Mouse (Mus musculus): ENCODE data around the gene Stxbp4. TPM values are rescaled to one million over a fixed set of nuclear protein-coding genes. Genes with fewer than 3 reads are reported as not detected.
A peak's percentile ranks its signal among the peaks of the same experiment; 100 is the strongest.

Stxbp4 gene
- polyA plus RNA-seq, 1 experiment from 2014 or later = 36.6 TPM

DNA sequence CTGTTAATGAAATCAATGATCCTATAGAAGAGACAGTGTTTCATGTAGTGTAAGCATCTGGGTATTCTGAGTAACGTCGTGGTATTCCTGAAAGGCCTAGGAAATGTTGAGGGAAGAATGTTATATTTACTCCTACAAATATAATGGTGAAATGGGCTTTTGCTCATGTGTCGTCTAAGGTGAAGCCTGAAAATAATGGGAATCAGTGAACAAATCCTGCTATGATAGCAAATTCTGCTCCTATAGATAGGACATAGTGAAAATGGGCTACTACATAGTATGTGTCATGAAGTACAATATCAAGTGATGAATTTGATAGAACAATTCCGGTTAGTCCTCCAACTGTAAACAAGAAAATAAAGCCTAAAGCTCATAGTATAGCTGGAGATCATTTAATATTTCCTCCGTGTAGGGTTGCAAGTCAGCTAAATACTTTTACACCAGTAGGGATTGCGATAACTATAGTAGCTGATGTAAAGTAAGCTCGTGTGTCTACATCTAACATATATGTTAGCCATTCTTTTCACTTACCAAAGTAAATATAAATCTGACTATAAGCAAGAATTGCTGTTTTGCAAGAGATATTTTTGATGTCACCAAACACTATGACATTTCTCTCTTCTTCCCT is 99.1 kb downstream of the Stxbp4 start:
- H3K36me3 ChIP-seq = peaks cover 20% of the 10 kb centered on the region
- H3K9ac ChIP-seq = no peak overlapping the region
- H3K4me1 ChIP-seq = no peaks in the 10 kb centered on the region
- 96% methylated on average over 7 of the region's 7 CpGs for WGBS
- no peak overlapping the region for H3K4me2 ChIP-seq (replicated peaks)
- no peak overlapping the region for H3K27ac ChIP-seq
- ATAC-seq (ENCODE audit: low FRiP score, low read depth) = no peak
- no peaks in the 10 kb centered on the region for H3K9me3 ChIP-seq
- H3K4me3 ChIP-seq = no peak overlapping the region
- no peaks in the 10 kb centered on the region for H3K27me3 ChIP-seq (replicated peaks)

GRCm38 (mm10) chr11:90525311-90525710 is 112.6 kb downstream of the Stxbp4 start:
- no peak for ATAC-seq (ENCODE audit: low FRiP score, low read depth)
- WGBS = 88% methylated on average over 2 of the region's 2 CpGs
- Histone ChIP-seq H3K4me3 (no peak overlapping the region), H3K9ac (no peak overlapping the region), H3K9me3 (no peaks in the 10 kb centered on the region), H3K27me3 (replicated peaks) (no peaks in the 10 kb centered on the region), H3K27ac (no peak overlapping the region), H3K4me1 (no peaks in the 10 kb centered on the region), H3K36me3 (peaks cover 7% of the 10 kb centered on the region; the same call in 1 of the 2 replicates), H3K4me2 (replicated peaks) (no peak overlapping the region)

DNA sequence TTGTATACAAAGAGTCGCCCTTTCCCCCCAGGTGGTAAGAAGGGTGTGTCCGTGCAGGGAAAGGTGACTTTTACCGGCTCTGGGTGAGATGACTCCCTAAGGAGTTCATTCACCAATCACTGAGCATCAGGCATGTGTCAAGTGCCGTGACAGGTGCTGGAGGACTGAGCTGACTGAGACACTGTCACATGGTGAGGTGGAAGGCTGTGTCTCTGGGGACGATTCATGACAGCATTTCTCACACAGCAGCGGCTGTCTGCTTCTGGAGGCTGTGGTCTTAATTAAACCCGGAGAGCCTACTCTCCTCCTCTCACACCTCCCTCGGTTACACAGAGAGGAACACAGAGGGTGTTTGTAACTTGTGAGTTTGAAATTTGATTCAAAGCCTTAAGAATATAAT is 116.8 kb downstream of the Stxbp4 start:
- Histone ChIP-seq H3K4me3 (no peak overlapping the region), H3K9me3 (no peaks in the 10 kb centered on the region), H3K4me1 (no peaks in the 10 kb centered on the region), H3K9ac (no peak overlapping the region), H3K4me2 (replicated peaks) (no peak overlapping the region), H3K36me3 (peaks cover 8% of the 10 kb centered on the region; the same call in 1 of the 2 replicates), H3K27me3 (replicated peaks) (no peaks in the 10 kb centered on the region), H3K27ac (no peak overlapping the region)
- WGBS = 71% methylated on average over 8 of the region's 8 CpGs
- peak; percentile 50; the same call in 1 of the 2 replicates for ATAC-seq (ENCODE audit: low FRiP score, low read depth)

DNA sequence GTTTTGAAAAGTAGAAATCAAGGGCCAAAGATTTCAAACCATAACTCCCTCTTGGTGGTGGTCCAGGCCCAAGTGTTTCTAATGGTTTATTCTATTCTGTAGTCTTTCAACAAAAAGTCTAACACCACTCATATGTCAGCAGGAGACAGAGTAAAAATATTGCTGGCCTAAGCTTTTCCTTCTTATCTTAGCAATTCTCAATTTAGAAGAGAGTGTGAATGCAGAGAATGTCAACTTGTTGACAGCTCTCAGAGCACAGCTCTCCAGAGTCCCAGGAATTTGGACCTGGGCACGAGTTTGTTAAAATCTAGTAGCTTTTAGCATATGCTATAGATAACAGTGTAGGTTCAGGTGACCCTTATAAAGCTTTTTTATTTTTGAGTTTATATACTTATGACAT is 120.1 kb downstream of the Stxbp4 start:
- no peaks in the 10 kb centered on the region for H3K4me1 ChIP-seq
- H3K4me2 ChIP-seq (replicated peaks) = no peak overlapping the region
- peaks cover 8% of the 10 kb centered on the region; the same call in 1 of the 2 replicates for H3K36me3 ChIP-seq
- no peak overlapping the region for H3K9ac ChIP-seq
- H3K27me3 ChIP-seq (replicated peaks) = no peaks in the 10 kb centered on the region
- no peak overlapping the region for H3K27ac ChIP-seq
- H3K4me3 ChIP-seq = no peak overlapping the region
- no peaks in the 10 kb centered on the region for H3K9me3 ChIP-seq
- ATAC-seq (ENCODE audit: low FRiP score, low read depth) = no peak
- WGBS = 93% methylated on average over 1 of the region's 1 CpGs

- Histone ChIP-seq H3K9ac (no peak overlapping the region), H3K27ac (no peak overlapping the region), H3K4me1 (no peaks in the 10 kb centered on the region), H3K27me3 (replicated peaks) (no peaks in the 10 kb centered on the region), H3K4me3 (no peak overlapping the region), H3K36me3 (peaks cover 8% of the 10 kb centered on the region; the same call in 1 of the 2 replicates), H3K9me3 (no peaks in the 10 kb centered on the region), H3K4me2 (replicated peaks) (no peak overlapping the region)
- ATAC-seq (ENCODE audit: low FRiP score, low read depth) = no peak
- 83% methylated on average over 5 of the region's 5 CpGs for WGBS
These were observed 125.2 kb downstream of the Stxbp4 start for GRCm38 (mm10) chr11:90512538-90513219.

- H3K4me1 ChIP-seq = no peaks in the 10 kb centered on the region
- H3K4me3 ChIP-seq = no peak overlapping the region
- H3K27ac ChIP-seq = no peak overlapping the region
- WGBS = 85% methylated on average over 4 of the region's 4 CpGs
- H3K36me3 ChIP-seq = no peaks in the 10 kb centered on the region
- no peaks in the 10 kb centered on the region for H3K9me3 ChIP-seq
- no peak for ATAC-seq (ENCODE audit: low FRiP score, low read depth)
- H3K9ac ChIP-seq = no peak overlapping the region
- no peak overlapping the region for H3K4me2 ChIP-seq (replicated peaks)
- no peaks in the 10 kb centered on the region for H3K27me3 ChIP-seq (replicated peaks)
These were observed 136.0 kb downstream of the Stxbp4 start for GRCm38 (mm10) chr11:90501846-90502245.

GRCm38 (mm10) chr11:90499918-90500317 is 138.0 kb downstream of the Stxbp4 start:
- Histone ChIP-seq H3K9ac (no peak overlapping the region), H3K36me3 (no peaks in the 10 kb centered on the region), H3K4me2 (replicated peaks) (no peak overlapping the region), H3K4me3 (no peak overlapping the region), H3K4me1 (no peaks in the 10 kb centered on the region), H3K27me3 (replicated peaks) (no peaks in the 10 kb centered on the region), H3K9me3 (no peaks in the 10 kb centered on the region), H3K27ac (no peak overlapping the region)
- 91% methylated on average over 6 of the region's 6 CpGs for WGBS
- ATAC-seq (ENCODE audit: low FRiP score, low read depth) = no peak

- H3K4me1 ChIP-seq = no peaks in the 10 kb centered on the region
- 71% methylated on average over 5 of the region's 5 CpGs for WGBS
- H3K9me3 ChIP-seq = no peaks in the 10 kb centered on the region
- H3K36me3 ChIP-seq = peaks cover 5% of the 10 kb centered on the region
- no peak overlapping the region for H3K9ac ChIP-seq
- no peak for ATAC-seq (ENCODE audit: low FRiP score, low read depth)
- no peak overlapping the region for H3K4me3 ChIP-seq
- no peak overlapping the region for H3K27ac ChIP-seq
- no peaks in the 10 kb centered on the region for H3K27me3 ChIP-seq (replicated peaks)
- no peak overlapping the region for H3K4me2 ChIP-seq (replicated peaks)
These were observed 139.4 kb downstream of the Stxbp4 start for GRCm38 (mm10) chr11:90498461-90498860.

DNA sequence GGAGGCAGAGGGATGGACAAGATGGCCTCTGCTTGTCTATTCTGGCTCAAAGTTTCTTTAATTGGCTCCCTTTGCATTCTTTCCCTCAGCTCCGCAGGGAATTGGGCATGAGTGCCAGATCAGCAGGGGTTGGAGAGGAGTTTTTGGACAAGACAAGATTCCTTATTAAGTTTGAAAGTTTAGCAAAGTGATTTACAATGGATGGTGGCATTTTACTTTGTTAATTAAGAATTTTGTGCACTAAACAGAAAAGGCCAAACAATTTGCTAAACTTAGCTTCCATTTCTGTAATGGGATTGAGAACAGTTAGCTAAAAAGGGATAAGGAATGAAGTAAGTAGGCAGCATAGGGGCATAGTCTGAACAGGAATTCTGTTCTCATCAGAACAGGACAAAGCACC is 142.9 kb downstream of the Stxbp4 start:
- Histone ChIP-seq H3K9me3 (no peaks in the 10 kb centered on the region), H3K27ac (no peak overlapping the region), H3K27me3 (replicated peaks) (no peaks in the 10 kb centered on the region), H3K9ac (no peak overlapping the region), H3K4me3 (no peak overlapping the region), H3K4me2 (replicated peaks) (no peak overlapping the region), H3K36me3 (peaks cover 11% of the 10 kb centered on the region), H3K4me1 (no peaks in the 10 kb centered on the region)
- no peak for ATAC-seq (ENCODE audit: low FRiP score, low read depth)
- 86% methylated on average over 1 of the region's 1 CpGs for WGBS

DNA sequence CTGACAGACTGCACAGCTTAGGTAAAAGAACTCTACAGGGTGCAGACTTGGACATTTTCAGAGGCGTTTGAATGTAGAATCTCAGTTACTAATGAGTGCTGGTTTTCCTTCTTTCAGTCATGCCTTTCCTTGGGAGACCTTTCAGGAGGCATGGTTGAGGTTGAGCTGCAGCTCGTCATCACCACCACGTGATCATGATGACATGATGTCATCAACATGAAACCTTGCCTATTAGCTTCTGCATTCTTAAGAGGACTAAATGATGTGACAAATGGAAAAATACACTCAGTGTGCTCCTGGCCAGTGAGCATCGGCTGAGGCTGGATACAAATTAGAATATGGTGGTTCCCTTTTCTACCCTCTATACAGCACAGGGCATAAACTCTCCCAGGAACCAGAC is 145.4 kb downstream of the Stxbp4 start:
- H3K9ac ChIP-seq = no peak overlapping the region
- H3K4me3 ChIP-seq = no peak overlapping the region
- H3K4me2 ChIP-seq (replicated peaks) = no peak overlapping the region
- 92% methylated on average over 4 of the region's 4 CpGs for WGBS
- no peaks in the 10 kb centered on the region; the same call in 1 of the 2 replicates for H3K9me3 ChIP-seq
- peaks cover 21% of the 10 kb centered on the region for H3K36me3 ChIP-seq
- no peaks in the 10 kb centered on the region for H3K27me3 ChIP-seq (replicated peaks)
- no peak for ATAC-seq (ENCODE audit: low FRiP score, low read depth)
- no peak overlapping the region for H3K27ac ChIP-seq
- no peaks in the 10 kb centered on the region for H3K4me1 ChIP-seq

DNA sequence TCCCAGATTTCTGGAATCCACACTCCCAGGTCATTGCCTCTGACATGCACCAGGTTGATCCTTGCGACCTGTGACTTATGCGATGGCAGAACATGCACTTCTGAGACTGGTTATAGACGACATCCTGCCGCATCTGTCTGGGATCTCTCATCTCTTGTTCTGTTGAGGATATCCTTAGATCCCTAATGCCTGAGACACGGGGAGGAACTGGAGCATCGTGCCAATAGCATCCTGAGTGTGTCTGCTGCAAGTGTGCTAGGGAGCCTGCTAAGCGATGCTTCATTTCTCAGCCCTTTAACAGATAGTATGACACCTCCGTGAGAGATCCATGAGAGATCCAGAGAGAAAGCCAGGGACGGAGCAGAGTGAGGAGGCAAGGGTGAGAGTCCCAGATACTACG is 148.7 kb downstream of the Stxbp4 start:
- Histone ChIP-seq H3K36me3 (peaks cover 24% of the 10 kb centered on the region), H3K9me3 (no peaks in the 10 kb centered on the region; the same call in 1 of the 2 replicates), H3K4me3 (no peak overlapping the region), H3K4me2 (replicated peaks) (no peak overlapping the region), H3K27ac (no peak overlapping the region), H3K27me3 (replicated peaks) (no peaks in the 10 kb centered on the region), H3K4me1 (0 out of 2 replicates have a peak, but pooled peaks cover 4% of the 10 kb centered on the region), H3K9ac (no peak overlapping the region)
- ATAC-seq (ENCODE audit: low FRiP score, low read depth) = no peak
- 93% methylated on average over 10 of the region's 10 CpGs for WGBS

GRCm38 (mm10) chr11:90487686-90488085 is 150.2 kb downstream of the Stxbp4 start:
- no peaks in the 10 kb centered on the region for H3K27me3 ChIP-seq (replicated peaks)
- no peak for ATAC-seq (ENCODE audit: low FRiP score, low read depth)
- no peak overlapping the region for H3K27ac ChIP-seq
- H3K4me3 ChIP-seq = no peak overlapping the region
- H3K4me1 ChIP-seq = 0 out of 2 replicates have a peak, but pooled peaks cover 4% of the 10 kb centered on the region
- WGBS = 96% methylated on average over 8 of the region's 8 CpGs
- H3K36me3 ChIP-seq = peaks cover 12% of the 10 kb centered on the region
- H3K9me3 ChIP-seq = no peaks in the 10 kb centered on the region; the same call in 1 of the 2 replicates
- no peak overlapping the region for H3K4me2 ChIP-seq (replicated peaks)
- no peak overlapping the region for H3K9ac ChIP-seq
